Mouse (Mus musculus) heart, postnatal 0 days (tissue): ENCODE measurements at regions not wholly inside any gene's neighbourhood (a gene's known extent, or its start where the extent isn't known, plus 50 kb on each side); places are given as distances from the start of the nearest gene placed in this dataset.

Experiments
- CTCF ChIP-seq: IDR thresholded peaks from 2 replicates; pipeline ENCODE4 v1.5.1; 2016; ENCODE audit warnings: antibody characterized with exemption, control low read depth, low read depth
- EP300 ChIP-seq: IDR thresholded peaks from 2 replicates; pipeline ENCODE4 v1.6.1; 2016; ENCODE audit warnings: antibody characterized with exemption, low read depth

GRCm38 (mm10) chr5:45291276-45291675, 158.8 kb downstream of the Qdpr start:
- TF ChIP-seq CTCF (no peak), EP300 (no peak)
